Mouse (Mus musculus) hindbrain, embryonic 13.5 days (tissue): ENCODE measurements around the gene Cd248. TPM values are rescaled to one million over a fixed set of nuclear protein-coding genes. Genes with fewer than 3 reads are reported as not detected.
A peak's percentile ranks its signal among the peaks of the same experiment; 100 is the strongest.
"Not testable (repeated sequence)": the region's sequence is repeated elsewhere in the genome, so short reads cannot be mapped to it uniquely, and the experiment has no call there.

ENCODE experiments used
- ATAC-seq: fragments of 200-750 bp; cut with Nextera tagmentation; 2 replicates; pipeline ENCODE4 v1.8.0; 2017; ENCODE audit warnings: moderate TSS enrichment; ENCODE audit not compliant: low FRiP score
- H3K27ac ChIP-seq: fragments of 300-500 bp; sonication (generic); 2 replicates; pipeline ENCODE4 v1.5.1; 2015; ENCODE audit warnings: inconsistent platforms, mild to moderate bottlenecking, moderate library complexity
- H3K27me3 ChIP-seq: fragments of 300-500 bp; sonication (generic); 2 replicates; pipeline ENCODE4 v1.6.1; 2015; ENCODE audit warnings: mild to moderate bottlenecking, inconsistent platforms
- H3K36me3 ChIP-seq: fragments of 300-500 bp; sonication (generic); 2 replicates; pipeline ENCODE4 v1.6.1; 2015; ENCODE audit warnings: mild to moderate bottlenecking, inconsistent platforms
- H3K4me1 ChIP-seq: fragments of 300-500 bp; sonication (generic); replicated peaks from 2 replicates; pipeline ENCODE4 v1.6.1; 2015; ENCODE audit warnings: inconsistent platforms
- H3K4me2 ChIP-seq: fragments of 300-500 bp; sonication (generic); 2 replicates; pipeline ENCODE4 v1.6.1; 2015; ENCODE audit warnings: inconsistent platforms, mild to moderate bottlenecking, moderate library complexity
- H3K4me3 ChIP-seq: fragments of 300-500 bp; sonication (generic); 2 replicates; pipeline ENCODE4 v1.5.1; 2015; ENCODE audit warnings: mild to moderate bottlenecking, inconsistent platforms
- H3K9ac ChIP-seq: fragments of 300-500 bp; sonication (generic); 2 replicates; pipeline ENCODE4 v1.6.1; 2015; ENCODE audit warnings: mild to moderate bottlenecking, inconsistent platforms
- H3K9me3 ChIP-seq: fragments of 300-500 bp; sonication (generic); 2 replicates; pipeline ENCODE4 v1.6.1; 2016; ENCODE audit warnings: inconsistent platforms
- WGBS: fragments of 180-500 bp; shearing (Covaris S2); methylation state at CpG from one replicate; pipeline ENCODE4 v1.1.7; 2015; 5-methylcytosine and 5-hydroxymethylcytosine counted together
- polyA plus RNA-seq: library from polyadenylated mRNA; unstranded; fragments of >200 nt; fragmentation: Nextera tagmentation; extraction: Ambion mirVana; gene quantifications from 2 replicates; pipeline ENCODE4 v1.2.1, GENCODE M21; 2015

Gene Cd248
- polyA plus RNA-seq, 1 experiment from 2014 or later: 19.1 TPM

GRCm38 (mm10) chr19:5085145-5085863 lies 17.4 kb downstream of the Cd248 start, which contains the start of gene Tmem151a:
Gene Tmem151a (minus strand): TSS chr19:5085531.
- Histone ChIP-seq H3K4me3 (peak within 1 kb of the TSS; percentile 55), H3K4me1 (peaks cover 33% of the 10 kb centered on the region), H3K36me3 (peaks cover 7% of the 10 kb centered on the region), H3K27ac (no peak within 1 kb of the TSS), H3K4me2 (peak within 1 kb of the TSS; percentile 79), H3K27me3 (peaks cover 62% of the 10 kb centered on the region), H3K9ac (peak within 1 kb of the TSS; percentile 75), H3K9me3 (no peaks in the 10 kb centered on the region)
- ATAC-seq: no peak
- under 1% methylated on average over 57 of the region's 69 CpGs for WGBS

- H3K27me3 ChIP-seq: peaks cover 50% of the 10 kb centered on the region
- H3K4me2 ChIP-seq, H3K4me3 ChIP-seq, ATAC-seq, H3K27ac ChIP-seq, H3K9me3 ChIP-seq, H3K9ac ChIP-seq: not testable (repeated sequence)
- H3K4me1 ChIP-seq: peaks cover 33% of the 10 kb centered on the region
- 51% methylated on average over 4 of the region's 4 CpGs for WGBS
- H3K36me3 ChIP-seq: peaks cover 18% of the 10 kb centered on the region
Measured at GRCm38 (mm10) chr19:5086533-5086932, 18.7 kb downstream of the Cd248 start.

- H3K27me3 ChIP-seq: peaks cover 34% of the 10 kb centered on the region
- ATAC-seq: peak; percentile 94
- peak within 1 kb of the TSS; percentile 87 for H3K4me2 ChIP-seq
- peaks cover 34% of the 10 kb centered on the region for H3K36me3 ChIP-seq
- peaks cover 44% of the 10 kb centered on the region for H3K4me1 ChIP-seq
- under 1% methylated on average over 58 of the region's 58 CpGs for WGBS
- no peaks in the 10 kb centered on the region for H3K9me3 ChIP-seq
- H3K9ac ChIP-seq: peak within 1 kb of the TSS; percentile 86
- peak within 1 kb of the TSS; percentile 93 for H3K27ac ChIP-seq
- H3K4me3 ChIP-seq: peak within 1 kb of the TSS; percentile 77
Measured at GRCm38 (mm10) chr19:5087884-5088728, 20.2 kb downstream of the Cd248 start, which contains the start of gene Yif1a. Gene Yif1a (plus strand): TSS chr19:5088538.

GRCm38 (mm10) chr19:5089324-5089723 lies 21.4 kb downstream of the Cd248 start:
- Histone ChIP-seq H3K9ac (peak overlapping the region; percentile 86), H3K27me3 (peaks cover 22% of the 10 kb centered on the region), H3K9me3 (no peaks in the 10 kb centered on the region), H3K36me3 (peaks cover 42% of the 10 kb centered on the region), H3K4me3 (peak overlapping the region; percentile 77), H3K4me2 (peak overlapping the region; percentile 87), H3K4me1 (peaks cover 56% of the 10 kb centered on the region), H3K27ac (no peak overlapping the region)
- ATAC-seq: no peak
- 91% methylated on average over 4 of the region's 4 CpGs for WGBS

- Histone ChIP-seq H3K4me1 (peaks cover 72% of the 10 kb centered on the region), H3K27ac (peak overlapping the region; percentile 52), H3K4me3 (no peak overlapping the region), H3K27me3 (no peaks in the 10 kb centered on the region), H3K9ac (no peak overlapping the region), H3K9me3 (no peaks in the 10 kb centered on the region), H3K36me3 (peaks cover 42% of the 10 kb centered on the region), H3K4me2 (no peak overlapping the region)
- WGBS: 90% methylated on average over 10 of the region's 10 CpGs
- ATAC-seq: no peak
Measured at GRCm38 (mm10) chr19:5092083-5092482, 24.2 kb downstream of the Cd248 start.

- H3K9ac ChIP-seq: peak overlapping the region; percentile 62
- peak overlapping the region; percentile 93 for H3K4me3 ChIP-seq
- peak overlapping the region; percentile 87 for H3K4me2 ChIP-seq
- peak overlapping the region; percentile 97 for H3K27ac ChIP-seq
- ATAC-seq: no peak
- H3K4me1 ChIP-seq: peaks cover 71% of the 10 kb centered on the region
- no peaks in the 10 kb centered on the region for H3K9me3 ChIP-seq
- 73% methylated on average over 12 of the region's 12 CpGs for WGBS
- peaks cover 42% of the 10 kb centered on the region for H3K36me3 ChIP-seq
- H3K27me3 ChIP-seq: no peaks in the 10 kb centered on the region
Measured at GRCm38 (mm10) chr19:5093481-5094242, 25.8 kb downstream of the Cd248 start.

GRCm38 (mm10) chr19:5094243-5094632 lies 26.4 kb downstream of the Cd248 start:
- 0% methylated on average over 21 of the region's 21 CpGs for WGBS
- H3K27me3 ChIP-seq: no peaks in the 10 kb centered on the region
- H3K36me3 ChIP-seq: peaks cover 43% of the 10 kb centered on the region
- H3K9ac ChIP-seq: peak overlapping the region; percentile 100
- peaks cover 71% of the 10 kb centered on the region for H3K4me1 ChIP-seq
- peak overlapping the region; percentile 87 for H3K4me2 ChIP-seq
- ATAC-seq: peak; percentile 60
- peak overlapping the region; percentile 97 for H3K27ac ChIP-seq
- H3K9me3 ChIP-seq: no peaks in the 10 kb centered on the region
- peak overlapping the region; percentile 93 for H3K4me3 ChIP-seq

- Histone ChIP-seq H3K9ac (peak overlapping the region; percentile 100), H3K9me3 (no peaks in the 10 kb centered on the region), H3K27me3 (no peaks in the 10 kb centered on the region), H3K4me3 (peak overlapping the region; percentile 93), H3K36me3 (peaks cover 44% of the 10 kb centered on the region), H3K27ac (peak overlapping the region; percentile 97), H3K4me2 (peak overlapping the region; percentile 87), H3K4me1 (peaks cover 71% of the 10 kb centered on the region)
- no peak for ATAC-seq
- 31% methylated on average over 11 of the region's 11 CpGs for WGBS
Measured at GRCm38 (mm10) chr19:5094746-5095417, 27.0 kb downstream of the Cd248 start.

GRCm38 (mm10) chr19:5095887-5096474 lies 28.1 kb downstream of the Cd248 start:
- no peak for ATAC-seq
- WGBS: 0% methylated on average over 9 of the region's 9 CpGs
- H3K27me3 ChIP-seq: no peaks in the 10 kb centered on the region
- H3K4me3 ChIP-seq: peak overlapping the region; percentile 93
- H3K9ac ChIP-seq: peak overlapping the region; percentile 100
- H3K27ac ChIP-seq: peak overlapping the region; percentile 97
- peaks cover 46% of the 10 kb centered on the region for H3K36me3 ChIP-seq
- peak overlapping the region; percentile 87 for H3K4me2 ChIP-seq
- no peaks in the 10 kb centered on the region for H3K9me3 ChIP-seq
- peaks cover 78% of the 10 kb centered on the region for H3K4me1 ChIP-seq

GRCm38 (mm10) chr19:5097521-5098362 lies 29.9 kb downstream of the Cd248 start:
- peak overlapping the region; percentile 100 for H3K9ac ChIP-seq
- peak overlapping the region; percentile 93 for H3K4me3 ChIP-seq
- peak; percentile 8 for ATAC-seq
- H3K27ac ChIP-seq: peak overlapping the region; percentile 97
- peaks cover 71% of the 10 kb centered on the region for H3K4me1 ChIP-seq
- whole genome bisulfite sequencing: 1% methylated on average over 31 of the region's 31 CpGs
- peaks cover 47% of the 10 kb centered on the region for H3K36me3 ChIP-seq
- H3K4me2 ChIP-seq: peak overlapping the region; percentile 87
- H3K9me3 ChIP-seq: no peaks in the 10 kb centered on the region
- H3K27me3 ChIP-seq: no peaks in the 10 kb centered on the region
